Mouse (Mus musculus) liver, adult 2 months (tissue): ENCODE data around the gene Zfp982. TPM values are rescaled to one million over a fixed set of nuclear protein-coding genes. Genes with fewer than 3 reads are reported as not detected.
"Not testable (repeated sequence)": the region's sequence is repeated elsewhere in the genome, so short reads cannot be mapped to it uniquely, and the experiment has no call there.

Experiments used
- DNase-seq: peaks from one replicate; pipeline ENCODE4 v3.0.0-alpha.2; 2011; ENCODE audit warnings: low read depth, low spot score; ENCODE audit errors: extremely low read depth
- H3K27ac ChIP-seq: fragments of 200-500 bp; replicated peaks from 2 replicates; pipeline ENCODE4 v1.5.1; 2012; ENCODE audit warnings: low read depth, mild to moderate bottlenecking, control low read depth, inconsistent platforms, low read length; ENCODE audit not compliant: insufficient read depth
- H3K27me3 ChIP-seq: fragments of 200-500 bp; 2 replicates; pipeline ENCODE4 v1.6.1; 2012; ENCODE audit warnings: mild to moderate bottlenecking, moderate library complexity, low read length, inconsistent platforms; ENCODE audit not compliant: control insufficient read depth, insufficient read depth
- H3K36me3 ChIP-seq: fragments of 200-500 bp; 2 replicates; pipeline ENCODE4 v1.6.1; 2012; ENCODE audit warnings: low read length, inconsistent platforms; ENCODE audit not compliant: control insufficient read depth, insufficient read depth
- H3K4me1 ChIP-seq: fragments of 200-500 bp; 2 replicates; pipeline ENCODE4 v1.6.1; 2011; ENCODE audit warnings: low read length; ENCODE audit not compliant: control insufficient read depth, insufficient read depth
- H3K4me3 ChIP-seq: fragments of 200-500 bp; 2 replicates; pipeline ENCODE4 v1.5.1; 2011; ENCODE audit warnings: low read depth, mild to moderate bottlenecking, control low read depth, low read length, moderate library complexity; ENCODE audit not compliant: insufficient read depth
- H3K79me2 ChIP-seq: fragments of 200-500 bp; 2 replicates; pipeline ENCODE4 v1.6.1; 2012; ENCODE audit warnings: inconsistent platforms, mild to moderate bottlenecking, low read length, moderate library complexity; ENCODE audit not compliant: control insufficient read depth, insufficient read depth
- H3K9ac ChIP-seq: fragments of 200-500 bp; 2 replicates; pipeline ENCODE4 v1.6.1; 2012; ENCODE audit warnings: low read depth, mild to moderate bottlenecking, control low read depth, inconsistent platforms, low read length
- CTCF ChIP-seq: fragments of 200-500 bp; IDR thresholded peaks from 2 replicates; pipeline ENCODE4 v1.5.1; 2011; ENCODE audit warnings: low read depth, low read length, control low read depth
- POLR2A ChIP-seq: fragments of 200-500 bp; IDR thresholded peaks from 2 replicates; pipeline ENCODE4 v1.6.1; 2011; ENCODE audit warnings: low read length, control low read depth; ENCODE audit not compliant: insufficient read depth; ENCODE audit errors: extremely low read depth
- WGBS: fragments of 180-500 bp; shearing (Covaris S2); methylation state at CpG from one replicate; pipeline ENCODE4 v1.1.7; 2018; 5-methylcytosine and 5-hydroxymethylcytosine counted together
- polyA plus RNA-seq: library from polyadenylated mRNA; depleted of rRNA; stranded (reverse); fragments of >200 nt; gene quantifications from 2 replicates; pipeline ENCODE4 v1.2.3, GENCODE M21; 2012
- total RNA-seq: library from RNA; depleted of rRNA; stranded (reverse); fragments of >200 nt; gene quantifications from 2 replicates; pipeline ENCODE4 v1.2.3, GENCODE M21; 2014

The Zfp982 gene
- total and polyA plus RNA-seq, 2 experiments = 0.13 to 3.1 TPM

GRCm38 (mm10) chr4:147537702-147538101 is 45.5 kb downstream of the Zfp982 start:
- no peaks in the 10 kb centered on the region; the same call in 1 of the 2 replicates for H3K27me3 ChIP-seq
- H3K4me3 ChIP-seq = no peak overlapping the region
- WGBS = 66% methylated on average over 2 of the region's 2 CpGs
- no peaks in the 10 kb centered on the region for H3K4me1 ChIP-seq
- TF ChIP-seq CTCF = no peak
- TF ChIP-seq POLR2A = no peak
- no peaks in the 10 kb centered on the region for H3K36me3 ChIP-seq
- DNase-seq = no peak
- no peaks in the 10 kb centered on the region for H3K79me2 ChIP-seq
- no peak overlapping the region for H3K9ac ChIP-seq
- H3K27ac ChIP-seq = no peak overlapping the region

GRCm38 (mm10) chr4:147539918-147540317 is 47.7 kb downstream of the Zfp982 start, which contains the start of gene Gm16503:
Gene Gm16503, plus strand, starts transcription at chr4:147540218.
- H3K9ac ChIP-seq, DNase-seq, H3K36me3 ChIP-seq, H3K4me3 ChIP-seq, H3K27ac ChIP-seq, H3K4me1 ChIP-seq, H3K27me3 ChIP-seq, H3K79me2 ChIP-seq: not testable (repeated sequence)
- WGBS = 80% methylated on average over 3 of the region's 3 CpGs

- H3K79me2 ChIP-seq = no peaks in the 10 kb centered on the region
- TF ChIP-seq CTCF = no peak
- no peak for TF ChIP-seq POLR2A
- no peak for DNase-seq
- no peak overlapping the region for H3K27ac ChIP-seq
- H3K36me3 ChIP-seq = no peaks in the 10 kb centered on the region
- no peak overlapping the region for H3K9ac ChIP-seq
- no peak overlapping the region for H3K4me3 ChIP-seq
- H3K4me1 ChIP-seq = no peaks in the 10 kb centered on the region
- no peaks in the 10 kb centered on the region; the same call in 1 of the 2 replicates for H3K27me3 ChIP-seq
Observed at GRCm38 (mm10) chr4:147541105-147541504, 48.9 kb downstream of the Zfp982 start.

- WGBS = 68% methylated on average over 5 of the region's 5 CpGs
- H3K27me3 ChIP-seq, H3K4me3 ChIP-seq, H3K27ac ChIP-seq, H3K9ac ChIP-seq, H3K36me3 ChIP-seq, DNase-seq, H3K79me2 ChIP-seq, H3K4me1 ChIP-seq: not testable (repeated sequence)
Observed at GRCm38 (mm10) chr4:147553071-147553470, 60.9 kb downstream of the Zfp982 start, which contains the start of gene Zfp985. Gene Zfp985, plus strand, starts transcription at chr4:147553277.

- not testable (repeated sequence) for H3K9ac ChIP-seq, H3K36me3 ChIP-seq, H3K27ac ChIP-seq, H3K27me3 ChIP-seq, H3K4me3 ChIP-seq, H3K79me2 ChIP-seq, H3K4me1 ChIP-seq, DNase-seq
- 58% methylated on average over 2 of the region's 2 CpGs for WGBS
Observed at GRCm38 (mm10) chr4:147554361-147554760, 62.1 kb downstream of the Zfp982 start.

GRCm38 (mm10) chr4:147556921-147557320 is 64.7 kb downstream of the Zfp982 start:
- not testable (repeated sequence) for H3K27ac ChIP-seq, H3K79me2 ChIP-seq, H3K4me3 ChIP-seq, H3K36me3 ChIP-seq, H3K4me1 ChIP-seq, H3K9ac ChIP-seq, DNase-seq, H3K27me3 ChIP-seq
- WGBS = 56% methylated on average over 1 of the region's 1 CpGs

GRCm38 (mm10) chr4:147558011-147558410 is 65.8 kb downstream of the Zfp982 start:
- H3K27ac ChIP-seq, H3K36me3 ChIP-seq, H3K27me3 ChIP-seq, DNase-seq, H3K4me1 ChIP-seq, H3K4me3 ChIP-seq, H3K9ac ChIP-seq, H3K79me2 ChIP-seq: not testable (repeated sequence)

- DNase-seq = peak; percentile 43
- H3K9ac ChIP-seq, H3K4me3 ChIP-seq, H3K79me2 ChIP-seq, H3K4me1 ChIP-seq, H3K36me3 ChIP-seq, H3K27me3 ChIP-seq, H3K27ac ChIP-seq: not testable (repeated sequence)
- 44% methylated on average over 1 of the region's 1 CpGs for WGBS
Observed at GRCm38 (mm10) chr4:147559096-147559495, 66.9 kb downstream of the Zfp982 start.
